In the genomic region with DNA sequence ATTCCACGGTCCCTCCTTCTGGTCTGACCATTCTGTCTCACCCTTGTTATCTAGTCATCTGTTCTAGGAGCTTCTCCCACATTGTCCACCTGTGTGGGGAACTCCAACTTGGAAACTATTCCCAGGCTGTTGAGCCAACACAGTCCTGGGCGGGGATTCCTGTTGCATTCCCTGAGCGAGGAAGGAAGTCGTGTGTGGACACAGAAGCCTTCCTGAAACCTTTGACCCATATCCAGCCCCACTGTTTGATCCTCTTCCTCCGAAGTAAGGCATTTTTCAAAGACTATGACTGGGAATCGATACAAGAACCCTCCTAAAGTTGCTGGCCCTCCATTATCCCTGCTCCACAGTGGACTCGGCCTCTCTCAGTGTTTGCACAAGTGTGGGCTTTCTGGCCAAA, we compare ENCODE assay signal across 8 mouse cellular contexts.
DNase-seq lines count a peak whose midpoint lies in the region; ATAC-seq and TF ChIP-seq lines count a peak whose summit lies in the region.

No protein-coding gene starts in this region.

- TF ChIP-seq POLR2A in lung, adult 2 months (IDR thresholded peaks at IDR 0.05; ENCODE audit: borderline replicate concordance, extremely low read depth, low read depth, low read length), result no peak

- intact Hi-C loops in left cerebral cortex, postnatal 14 days (cut with DNase I), result no loop called here

- H3K27me3 ChIP-seq in embryonic facial prominence, embryonic 10.5 days (replicated peaks; ENCODE audit: low read depth, poor library complexity, severe bottlenecking), result no peaks in the 10 kb centered on the region
- no peaks in the 10 kb centered on the region for H3K27me3 ChIP-seq in forebrain, postnatal 0 days (ENCODE audit: insufficient read depth, low read length)
- no peaks in the 10 kb centered on the region for H3K27me3 ChIP-seq in intestine, embryonic 16.5 days (replicated peaks; ENCODE audit: control insufficient read depth, insufficient read depth, low read length)

- WGBS in embryonic facial prominence, embryonic 10.5 days, result 55% methylated on average over 7 of the region's 7 CpGs
- WGBS in forebrain, postnatal 0 days, result 69% methylated on average over 7 of the region's 7 CpGs
- WGBS in intestine, embryonic 16.5 days, result 49% methylated on average over 7 of the region's 7 CpGs
- 23% methylated on average over 7 of the region's 7 CpGs for WGBS in lung, adult 2 months

- no peak overlapping the region for H3K9ac ChIP-seq in forebrain, postnatal 0 days
- H3K9ac ChIP-seq in intestine, embryonic 16.5 days (ENCODE audit: low read depth, low read length), result no peak overlapping the region

- no peak for DNase-seq in embryonic facial prominence, embryonic 10.5 days (ENCODE audit: low spot score)
- DNase-seq in forebrain, postnatal 0 days, result no peak
- peak; percentile 56 for DNase-seq in lung, adult 2 months
- no peak for DNase-seq in left cerebral cortex, postnatal 14 days (ENCODE audit: low spot score in 2 of 2)
- no peak for DNase-seq in adrenal gland, postnatal 4 days (ENCODE audit: low spot score in 2 of 2)
- no peak for DNase-seq in cerebellum, postnatal 4 days (ENCODE audit: low spot score in 2 of 2)

- peaks cover 26% of the 10 kb centered on the region for H3K4me1 ChIP-seq in embryonic facial prominence, embryonic 10.5 days
- H3K4me1 ChIP-seq in forebrain, postnatal 0 days (ENCODE audit: insufficient read depth), result no peaks in the 10 kb centered on the region
- peaks cover 19% of the 10 kb centered on the region for H3K4me1 ChIP-seq in intestine, embryonic 16.5 days (ENCODE audit: control insufficient read depth, insufficient read depth, low read length)
- H3K4me1 ChIP-seq in lung, adult 2 months (ENCODE audit: control insufficient read depth, insufficient read depth, low read length), result peaks cover 30% of the 10 kb centered on the region

- H3K4me2 ChIP-seq in forebrain, postnatal 0 days (ENCODE audit: low read depth), result no peak overlapping the region
- no peak overlapping the region for H3K4me2 ChIP-seq in intestine, embryonic 16.5 days (ENCODE audit: low read depth, low read length)

- ATAC-seq in forebrain, postnatal 0 days, result no peak
- ATAC-seq in intestine, embryonic 16.5 days, result peak; percentile 60
- no peak for ATAC-seq in megakaryocyte progenitor cell, adult 5-6 weeks (replicated peaks; ENCODE audit: poor library complexity)

- TF ChIP-seq CTCF in forebrain, postnatal 0 days (IDR thresholded peaks at IDR 0.05; ENCODE audit: low read depth), result no peak
- TF ChIP-seq CTCF in lung, adult 2 months (IDR thresholded peaks at IDR 0.05; ENCODE audit: insufficient read depth, low read length), result no peak

- H3K9me3 ChIP-seq in embryonic facial prominence, embryonic 10.5 days, result no peaks in the 10 kb centered on the region
- H3K9me3 ChIP-seq in forebrain, postnatal 0 days (ENCODE audit: low read length), result no peaks in the 10 kb centered on the region
- no peaks in the 10 kb centered on the region for H3K9me3 ChIP-seq in intestine, embryonic 16.5 days (ENCODE audit: control insufficient read depth, low read length)

- peak overlapping the region; percentile 73 for H3K27ac ChIP-seq in embryonic facial prominence, embryonic 10.5 days (replicated peaks)
- H3K27ac ChIP-seq in forebrain, postnatal 0 days (ENCODE audit: low read depth, low read length), result peak overlapping the region; percentile 62; the same call in 1 of the 2 replicates
- H3K27ac ChIP-seq in intestine, embryonic 16.5 days (ENCODE audit: low read length), result peak overlapping the region; percentile 79

- no peaks in the 10 kb centered on the region for H3K36me3 ChIP-seq in embryonic facial prominence, embryonic 10.5 days (replicated peaks)
- H3K36me3 ChIP-seq in forebrain, postnatal 0 days (ENCODE audit: insufficient read depth), result no peaks in the 10 kb centered on the region
- no peaks in the 10 kb centered on the region for H3K36me3 ChIP-seq in intestine, embryonic 16.5 days (ENCODE audit: control insufficient read depth, insufficient read depth, low read length)

- H3K4me3 ChIP-seq in embryonic facial prominence, embryonic 10.5 days, result no peak overlapping the region
- no peak overlapping the region for H3K4me3 ChIP-seq in forebrain, postnatal 0 days (ENCODE audit: low read depth, low read length)
- no peak overlapping the region for H3K4me3 ChIP-seq in intestine, embryonic 16.5 days (ENCODE audit: low read length)
- H3K4me3 ChIP-seq in lung, adult 2 months (replicated peaks; ENCODE audit: extremely low read depth, low read depth, low read length), result no peak overlapping the region
